Mouse (Mus musculus) embryonic fibroblast, embryonic 13.5 days (primary cell): ENCODE data around the gene Rem1.

Experiments
- CTCF ChIP-seq: IDR thresholded peaks from 2 replicates; pipeline ENCODE4 v1.5.1; 2011; ENCODE audit warnings: mild to moderate bottlenecking, control low read depth, low read length, moderate library complexity, borderline replicate concordance; ENCODE audit not compliant: insufficient read depth
- POLR2A ChIP-seq: IDR thresholded peaks from 2 replicates; pipeline ENCODE4 v1.6.1; 2011; ENCODE audit warnings: low read depth, mild to moderate bottlenecking, control low read depth, low read length, moderate library complexity

DNA sequence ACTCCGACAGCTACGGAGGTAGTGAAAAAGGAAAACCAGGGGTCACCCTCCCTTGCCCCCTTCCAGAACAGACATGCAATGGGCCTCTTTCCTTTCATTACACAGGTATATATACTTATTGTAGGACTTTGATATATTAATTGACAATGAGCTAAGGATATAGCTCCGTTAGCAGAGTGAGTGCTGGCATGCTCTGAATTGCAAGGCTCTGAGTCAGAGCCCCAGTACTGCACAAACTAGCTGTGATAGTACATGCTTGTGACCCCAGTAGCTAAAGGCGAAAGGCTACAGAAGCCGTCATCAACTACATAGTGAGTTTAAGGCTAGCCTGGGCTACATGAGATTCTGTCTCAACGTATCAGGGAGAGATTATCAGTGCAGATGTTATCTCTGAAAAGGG lies 3.2 kb downstream of the Rem1 start:
- no peak for TF ChIP-seq CTCF
- TF ChIP-seq POLR2A: no peak
